Mouse (Mus musculus) E14TG2a.4 (cell line): ENCODE results near the gene Dscam.

Experiments
- H3K27me3 ChIP-seq: 2 replicates; pipeline ENCODE4 v1.6.1; 2014; ENCODE audit warnings: low read length, control low read depth; ENCODE audit not compliant: insufficient read depth
- H3K36me3 ChIP-seq: 2 replicates; pipeline ENCODE4 v1.6.1; 2014; ENCODE audit warnings: low read length, control low read depth; ENCODE audit not compliant: insufficient read depth
- H3K4me1 ChIP-seq: replicated peaks from 2 replicates; pipeline ENCODE4 v1.6.1; 2014; ENCODE audit warnings: low read depth, low read length, control low read depth
- H3K4me3 ChIP-seq: replicated peaks from 2 replicates; pipeline ENCODE4 v1.5.1; 2014; ENCODE audit warnings: mild to moderate bottlenecking, low read length
- H3K9me3 ChIP-seq: 2 replicates; pipeline ENCODE4 v1.6.1; 2014; ENCODE audit warnings: low read length, control low read depth
- CTCF ChIP-seq: conservative IDR thresholded peaks from 2 replicates; pipeline ENCODE4 v1.5.1; 2014; ENCODE audit warnings: low read length
- NANOG ChIP-seq: IDR thresholded peaks from 2 replicates; pipeline ENCODE4 v1.6.1; 2014; ENCODE audit warnings: borderline replicate concordance, low read length, mixed read lengths
- POU5F1 ChIP-seq: IDR thresholded peaks from 2 replicates; pipeline ENCODE4 v1.6.1; 2014; ENCODE audit warnings: low read length, borderline replicate concordance

The Dscam gene

DNA sequence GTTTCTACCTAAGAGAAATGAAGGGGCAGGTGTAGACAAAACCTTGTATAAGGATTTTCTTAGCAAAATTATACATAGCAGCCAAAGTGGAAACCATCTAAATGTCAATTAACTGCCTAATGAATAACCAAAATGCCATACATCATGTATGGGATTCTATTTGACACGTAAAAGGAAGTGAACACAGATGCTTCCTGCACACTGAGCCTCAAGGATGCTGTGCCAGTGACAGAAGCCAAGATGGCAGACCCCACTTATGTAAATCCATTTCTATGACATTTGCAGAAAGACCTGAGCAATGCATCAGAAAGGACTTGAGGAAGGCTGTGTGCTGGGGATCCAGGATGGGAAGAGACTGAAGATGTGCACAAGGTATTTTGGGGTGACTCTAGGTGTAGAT, 28.6 kb downstream of the Dscam start:
- H3K4me3 ChIP-seq = no peak overlapping the region
- H3K36me3 ChIP-seq = no peaks in the 10 kb centered on the region
- H3K4me1 ChIP-seq = no peaks in the 10 kb centered on the region
- TF ChIP-seq POU5F1 (no peak), NANOG (no peak), CTCF (no peak)
- H3K9me3 ChIP-seq = no peaks in the 10 kb centered on the region
- H3K27me3 ChIP-seq = no peaks in the 10 kb centered on the region

DNA sequence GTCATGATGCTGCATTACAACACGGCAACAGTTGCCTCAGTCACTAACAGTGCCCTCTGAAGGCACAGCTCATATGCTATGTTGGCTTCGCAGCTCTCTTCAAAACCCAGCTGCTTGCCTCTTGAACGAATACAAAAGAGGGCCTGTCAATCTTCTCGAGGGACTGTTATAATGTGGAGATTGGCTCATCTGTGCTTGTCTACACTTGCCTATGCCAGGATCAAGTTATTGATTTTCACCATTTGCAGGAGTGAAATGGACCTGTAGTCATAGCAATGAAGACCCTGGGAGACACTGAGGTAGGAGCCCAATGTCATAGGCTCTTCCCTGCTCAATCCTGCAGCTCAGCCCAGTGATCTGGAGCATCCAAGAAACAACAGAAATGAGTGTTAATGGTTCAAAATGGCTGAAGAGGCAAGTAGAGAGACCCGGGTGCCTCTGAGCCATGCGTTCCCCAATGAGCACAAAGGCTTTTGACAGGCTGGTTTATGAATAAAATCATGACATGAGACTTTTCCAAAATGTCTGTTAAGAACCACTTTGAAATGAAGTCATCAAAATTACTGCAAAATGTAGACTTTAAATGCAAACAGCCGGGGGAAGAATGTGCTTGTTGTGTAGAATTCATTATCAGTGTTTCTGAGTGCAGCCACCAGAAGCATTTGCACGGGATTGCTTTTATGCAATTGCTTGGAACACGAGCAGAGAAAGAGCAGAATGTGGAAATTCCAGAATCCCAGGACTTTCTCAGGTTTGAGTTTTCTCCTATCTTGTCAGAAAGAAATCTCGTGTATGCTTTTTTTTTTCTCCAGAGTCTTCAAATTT, 35.3 kb downstream of the Dscam start:
- H3K4me1 ChIP-seq = peaks cover 4% of the 10 kb centered on the region; the same call in 1 of the 2 replicates
- TF ChIP-seq CTCF = no peak
- TF ChIP-seq NANOG = no peak
- no peak for TF ChIP-seq POU5F1
- no peaks in the 10 kb centered on the region for H3K9me3 ChIP-seq
- no peaks in the 10 kb centered on the region for H3K36me3 ChIP-seq
- H3K27me3 ChIP-seq = no peaks in the 10 kb centered on the region
- no peak overlapping the region for H3K4me3 ChIP-seq

DNA sequence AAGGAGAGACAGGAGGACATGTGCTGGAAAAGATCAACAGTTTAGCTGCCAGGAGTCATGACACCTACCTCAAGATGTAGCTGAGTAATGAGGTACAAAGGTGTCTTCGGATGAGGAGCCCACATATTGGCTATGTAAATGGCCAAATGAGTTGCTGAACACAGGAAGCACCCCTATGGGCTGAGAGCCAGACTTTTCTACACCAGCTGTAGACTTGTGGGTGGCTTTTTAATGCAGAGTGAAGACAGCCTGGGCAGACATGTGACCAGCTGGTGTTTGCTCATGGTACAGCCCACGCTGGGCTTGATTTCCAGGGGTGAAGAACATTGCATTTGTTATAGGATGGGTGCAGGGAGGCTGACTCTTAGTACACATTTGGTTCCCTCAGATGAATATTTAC, 43.3 kb downstream of the Dscam start:
- H3K4me3 ChIP-seq = no peak overlapping the region
- no peaks in the 10 kb centered on the region for H3K27me3 ChIP-seq
- H3K9me3 ChIP-seq = no peaks in the 10 kb centered on the region
- no peaks in the 10 kb centered on the region for H3K4me1 ChIP-seq
- no peaks in the 10 kb centered on the region for H3K36me3 ChIP-seq
- TF ChIP-seq CTCF = no peak
- TF ChIP-seq NANOG = no peak
- no peak for TF ChIP-seq POU5F1

DNA sequence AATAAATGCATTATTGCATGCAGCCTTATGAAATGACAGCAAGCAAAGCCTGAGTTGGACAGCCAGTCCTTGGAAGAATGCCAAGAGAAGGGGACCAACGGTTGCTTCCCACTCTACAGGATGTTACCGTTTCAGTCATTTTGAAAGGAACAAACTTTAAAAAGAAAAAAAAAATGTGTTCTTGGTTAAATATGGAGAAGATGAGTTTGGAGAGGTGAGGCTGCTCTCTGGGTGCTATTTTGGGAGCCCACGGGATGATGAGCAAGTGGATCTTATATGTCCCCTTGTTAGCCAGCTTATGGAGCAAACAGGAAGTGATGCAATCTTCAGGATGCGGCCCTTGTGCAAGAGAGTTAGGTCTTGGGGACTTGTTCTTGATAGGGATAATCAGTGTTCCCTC, 60.5 kb downstream of the Dscam start:
- no peaks in the 10 kb centered on the region for H3K36me3 ChIP-seq
- H3K9me3 ChIP-seq = peaks cover 7% of the 10 kb centered on the region; the same call in 1 of the 2 replicates
- H3K4me1 ChIP-seq = no peaks in the 10 kb centered on the region
- no peaks in the 10 kb centered on the region for H3K27me3 ChIP-seq
- no peak for TF ChIP-seq POU5F1
- H3K4me3 ChIP-seq = no peak overlapping the region

DNA sequence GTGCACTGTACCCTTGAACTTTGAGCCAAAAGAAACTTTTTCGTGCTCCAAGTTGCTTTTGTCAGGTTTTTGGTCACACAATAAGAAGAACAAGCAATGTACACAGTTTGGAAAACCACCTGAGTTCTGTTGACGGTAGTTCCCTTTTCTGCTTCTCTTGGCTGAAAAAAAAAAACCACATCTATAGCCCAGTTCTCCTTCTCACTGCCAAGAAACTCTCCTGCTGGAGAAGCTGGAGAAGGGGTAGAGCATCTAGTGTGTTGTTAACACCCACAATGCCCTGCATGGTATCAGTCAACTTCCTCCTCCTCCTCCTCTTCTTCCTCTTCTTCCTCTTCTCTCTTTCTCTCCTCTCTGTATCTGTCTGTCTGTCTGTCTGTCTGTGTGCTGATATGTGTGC, 65.3 kb downstream of the Dscam start:
- Histone ChIP-seq H3K4me1 (no peaks in the 10 kb centered on the region), H3K4me3 (no peak overlapping the region), H3K9me3 (peaks cover 7% of the 10 kb centered on the region; the same call in 1 of the 2 replicates), H3K36me3 (no peaks in the 10 kb centered on the region), H3K27me3 (no peaks in the 10 kb centered on the region)
- TF ChIP-seq POU5F1 (no peak), CTCF (no peak), NANOG (no peak)

DNA sequence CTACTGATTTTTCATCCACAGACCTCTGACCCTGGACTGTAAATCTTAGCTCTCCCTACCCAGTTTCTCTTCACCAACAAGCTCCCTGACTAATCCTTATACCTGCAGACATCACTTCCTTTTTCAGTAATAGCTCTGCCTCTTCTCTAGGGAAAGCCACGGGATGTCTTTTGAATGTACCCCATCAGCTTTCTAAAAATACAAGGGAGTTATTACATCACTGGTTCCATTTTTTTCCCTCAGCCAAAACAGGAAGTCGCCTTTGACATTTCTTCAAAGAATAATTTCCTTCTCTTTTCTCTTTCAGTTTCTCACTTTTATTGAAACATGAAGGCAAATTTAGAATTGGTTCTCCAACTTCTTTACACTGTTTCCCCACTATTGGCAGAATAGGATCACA, 67.5 kb downstream of the Dscam start:
- Histone ChIP-seq H3K4me3 (no peak overlapping the region), H3K4me1 (no peaks in the 10 kb centered on the region), H3K27me3 (no peaks in the 10 kb centered on the region), H3K9me3 (no peaks in the 10 kb centered on the region; the same call in 1 of the 2 replicates), H3K36me3 (no peaks in the 10 kb centered on the region)
- TF ChIP-seq CTCF (no peak), POU5F1 (no peak), NANOG (no peak)

DNA sequence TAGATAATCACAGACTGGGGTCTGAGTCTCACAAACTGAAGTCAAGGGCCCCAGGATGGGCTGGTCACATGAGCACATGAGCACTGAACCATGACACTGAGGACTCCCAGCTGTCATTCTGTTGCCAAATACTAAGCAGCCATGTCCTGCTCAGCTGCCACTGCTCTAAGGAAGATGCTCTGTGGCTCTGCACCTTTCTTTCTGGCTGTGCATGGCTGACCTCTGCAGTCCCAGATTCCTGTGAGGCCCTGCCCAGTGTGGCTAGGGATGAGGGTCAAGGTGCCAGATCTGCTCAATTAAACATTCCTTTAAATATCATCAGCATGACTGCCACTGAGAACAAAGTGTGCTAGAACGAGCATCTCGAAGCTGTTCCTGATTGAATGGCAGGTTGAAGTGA, 70.5 kb downstream of the Dscam start:
- TF ChIP-seq NANOG (no peak), CTCF (no peak), POU5F1 (no peak)
- no peaks in the 10 kb centered on the region for H3K4me1 ChIP-seq

DNA sequence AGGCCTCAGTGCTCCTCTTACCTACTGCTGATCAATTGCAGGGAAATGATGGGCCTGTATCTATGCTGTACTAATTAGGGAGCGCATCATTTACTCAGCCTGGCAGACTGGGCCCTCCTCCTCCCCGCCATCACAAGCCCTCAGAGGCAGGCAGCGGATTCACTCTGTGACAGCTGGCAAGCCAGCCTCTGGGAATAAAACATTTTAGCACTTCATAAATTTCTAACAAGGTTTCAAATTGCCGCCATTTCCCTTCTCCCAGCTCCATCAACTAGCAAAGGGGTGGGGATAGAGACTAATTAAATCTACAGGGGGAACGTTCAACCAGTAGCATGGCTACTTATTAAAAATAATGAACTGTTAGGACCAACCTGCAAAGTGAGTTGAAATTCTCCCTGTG, 72.0 kb downstream of the Dscam start:
- no peaks in the 10 kb centered on the region for H3K27me3 ChIP-seq
- H3K36me3 ChIP-seq = no peaks in the 10 kb centered on the region
- no peaks in the 10 kb centered on the region for H3K9me3 ChIP-seq
- no peak overlapping the region for H3K4me3 ChIP-seq
- no peaks in the 10 kb centered on the region for H3K4me1 ChIP-seq
- TF ChIP-seq POU5F1 (no peak), CTCF (no peak)

More for the DNA sequence above, 70.5 kb downstream of the Dscam start:
- no peaks in the 10 kb centered on the region for H3K9me3 ChIP-seq
- no peaks in the 10 kb centered on the region for H3K36me3 ChIP-seq
- no peaks in the 10 kb centered on the region for H3K27me3 ChIP-seq
- no peak overlapping the region for H3K4me3 ChIP-seq

DNA sequence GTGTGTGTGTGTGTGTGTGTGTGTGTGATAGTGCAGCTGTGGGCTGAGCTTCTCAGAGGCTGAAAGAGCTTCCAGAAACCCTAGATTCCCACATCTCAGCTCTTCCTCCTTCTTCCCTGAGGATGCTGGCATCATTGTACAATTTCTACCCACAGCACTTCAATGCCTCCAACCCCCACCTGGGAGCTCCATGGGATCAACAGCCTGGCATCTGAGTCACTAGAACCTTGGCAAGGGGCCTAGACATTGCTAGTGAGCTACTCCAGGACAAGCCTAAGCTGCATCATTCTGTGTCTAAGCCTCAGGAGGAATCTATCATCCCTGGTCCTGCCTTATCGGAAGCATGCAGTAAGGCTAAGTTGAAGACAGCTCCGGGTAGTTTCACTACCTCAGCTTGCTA, 73.8 kb downstream of the Dscam start:
- no peak overlapping the region for H3K4me3 ChIP-seq
- H3K27me3 ChIP-seq = no peaks in the 10 kb centered on the region
- no peaks in the 10 kb centered on the region for H3K36me3 ChIP-seq
- H3K4me1 ChIP-seq = no peaks in the 10 kb centered on the region
- H3K9me3 ChIP-seq = no peaks in the 10 kb centered on the region
- TF ChIP-seq POU5F1 (no peak), CTCF (no peak), NANOG (no peak)
